Mouse (Mus musculus) lung, embryonic 15.5 days (tissue): ENCODE measurements at regions not wholly inside any gene's neighbourhood (a gene's known extent, or its start where the extent isn't known, plus 50 kb on each side); places are given as distances from the start of the nearest gene placed in this dataset.

Source experiments
- ATAC-seq: fragments of 200-750 bp; cut with Nextera tagmentation; 2 replicates; pipeline ENCODE4 v1.8.0; 2017; ENCODE audit warnings: moderate number of reproducible peaks, borderline replicate concordance; ENCODE audit not compliant: low FRiP score, low TSS enrichment; ENCODE audit errors: extremely low read depth
- H3K27ac ChIP-seq: fragments of 300-500 bp; sonication (generic); 2 replicates; pipeline ENCODE4 v1.5.1; 2015; ENCODE audit warnings: moderate library complexity, mild to moderate bottlenecking, inconsistent platforms
- H3K27me3 ChIP-seq: fragments of 300-500 bp; sonication (generic); 2 replicates; pipeline ENCODE4 v1.6.1; 2015; ENCODE audit warnings: inconsistent platforms
- H3K36me3 ChIP-seq: fragments of 300-500 bp; sonication (generic); 2 replicates; pipeline ENCODE4 v1.6.1; 2015; ENCODE audit warnings: inconsistent platforms
- H3K4me1 ChIP-seq: fragments of 300-500 bp; sonication (generic); 2 replicates; pipeline ENCODE4 v1.6.1; 2015; ENCODE audit warnings: inconsistent platforms
- H3K4me2 ChIP-seq: fragments of 300-500 bp; sonication (generic); 2 replicates; pipeline ENCODE4 v1.6.1; 2015; ENCODE audit warnings: inconsistent platforms, mild to moderate bottlenecking, moderate library complexity
- H3K4me3 ChIP-seq: fragments of 300-500 bp; sonication (generic); 2 replicates; pipeline ENCODE4 v1.5.1; 2015; ENCODE audit warnings: mild to moderate bottlenecking, inconsistent platforms
- H3K9ac ChIP-seq: fragments of 300-500 bp; sonication (generic); 2 replicates; pipeline ENCODE4 v1.6.1; 2015; ENCODE audit warnings: inconsistent platforms
- H3K9me3 ChIP-seq: fragments of 300-500 bp; sonication (generic); 2 replicates; pipeline ENCODE4 v1.6.1; 2016; ENCODE audit warnings: inconsistent platforms
- WGBS: fragments of 180-500 bp; shearing (Covaris S2); methylation state at CpG from one replicate; pipeline ENCODE4 v1.1.7; 2015; 5-methylcytosine and 5-hydroxymethylcytosine counted together

GRCm38 (mm10) chr10:21672171-21672570 lies 79.2 kb downstream of the 1700020N01Rik start:
- no peak overlapping the region for H3K4me2 ChIP-seq
- H3K4me1 ChIP-seq: peaks cover 3% of the 10 kb centered on the region; the same call in 1 of the 2 replicates
- no peaks in the 10 kb centered on the region for H3K9me3 ChIP-seq
- 70% methylated on average over 4 of the region's 4 CpGs for WGBS
- H3K36me3 ChIP-seq: no peaks in the 10 kb centered on the region
- H3K27ac ChIP-seq: no peak overlapping the region
- no peak overlapping the region for H3K9ac ChIP-seq
- H3K4me3 ChIP-seq: no peak overlapping the region
- H3K27me3 ChIP-seq: no peaks in the 10 kb centered on the region
- ATAC-seq: no peak

GRCm38 (mm10) chr10:21672666-21673065 lies 79.7 kb downstream of the 1700020N01Rik start:
- Histone ChIP-seq H3K9me3 (no peaks in the 10 kb centered on the region), H3K9ac (no peak overlapping the region), H3K36me3 (no peaks in the 10 kb centered on the region), H3K4me2 (no peak overlapping the region), H3K27me3 (no peaks in the 10 kb centered on the region), H3K4me3 (no peak overlapping the region), H3K4me1 (peaks cover 3% of the 10 kb centered on the region; the same call in 1 of the 2 replicates), H3K27ac (no peak overlapping the region)
- no peak for ATAC-seq
- 76% methylated on average over 5 of the region's 5 CpGs for WGBS

- H3K4me1 ChIP-seq: peaks cover 3% of the 10 kb centered on the region; the same call in 1 of the 2 replicates
- WGBS: 78% methylated on average over 1 of the region's 1 CpGs
- no peaks in the 10 kb centered on the region for H3K36me3 ChIP-seq
- H3K27ac ChIP-seq: no peak overlapping the region
- no peak overlapping the region for H3K4me3 ChIP-seq
- H3K27me3 ChIP-seq: no peaks in the 10 kb centered on the region
- ATAC-seq: no peak
- no peaks in the 10 kb centered on the region for H3K9me3 ChIP-seq
- no peak overlapping the region for H3K4me2 ChIP-seq
- H3K9ac ChIP-seq: no peak overlapping the region
Observed at GRCm38 (mm10) chr10:21673831-21674230, 80.9 kb downstream of the 1700020N01Rik start.

- no peak overlapping the region for H3K4me3 ChIP-seq
- ATAC-seq: no peak
- H3K27me3 ChIP-seq: no peaks in the 10 kb centered on the region
- no peaks in the 10 kb centered on the region for H3K9me3 ChIP-seq
- H3K4me2 ChIP-seq: no peak overlapping the region
- H3K36me3 ChIP-seq: no peaks in the 10 kb centered on the region
- H3K9ac ChIP-seq: no peak overlapping the region
- WGBS: 89% methylated on average over 14 of the region's 14 CpGs
- H3K27ac ChIP-seq: no peak overlapping the region
- H3K4me1 ChIP-seq: no peaks in the 10 kb centered on the region
Observed at GRCm38 (mm10) chr10:21675786-21676185, 82.8 kb downstream of the 1700020N01Rik start.

GRCm38 (mm10) chr10:21677911-21678310 lies 85.0 kb downstream of the 1700020N01Rik start:
- Histone ChIP-seq H3K9ac (no peak overlapping the region), H3K27ac (no peak overlapping the region), H3K4me2 (no peak overlapping the region), H3K27me3 (no peaks in the 10 kb centered on the region), H3K9me3 (no peaks in the 10 kb centered on the region), H3K4me3 (no peak overlapping the region), H3K4me1 (no peaks in the 10 kb centered on the region), H3K36me3 (no peaks in the 10 kb centered on the region)
- no peak for ATAC-seq
- WGBS: 85% methylated on average over 9 of the region's 9 CpGs

- no peak overlapping the region for H3K4me2 ChIP-seq
- no peaks in the 10 kb centered on the region for H3K27me3 ChIP-seq
- no peaks in the 10 kb centered on the region for H3K4me1 ChIP-seq
- H3K4me3 ChIP-seq: no peak overlapping the region
- H3K36me3 ChIP-seq: no peaks in the 10 kb centered on the region
- no peaks in the 10 kb centered on the region for H3K9me3 ChIP-seq
- WGBS: 79% methylated on average over 6 of the region's 6 CpGs
- H3K9ac ChIP-seq: no peak overlapping the region
- ATAC-seq: no peak
- peak overlapping the region; percentile 29; the same call in 1 of the 2 replicates for H3K27ac ChIP-seq
Observed at GRCm38 (mm10) chr10:21678372-21678771, 85.4 kb downstream of the 1700020N01Rik start.

GRCm38 (mm10) chr10:21678811-21679451 lies 86.0 kb downstream of the 1700020N01Rik start:
- Histone ChIP-seq H3K9ac (no peak overlapping the region), H3K4me1 (no peaks in the 10 kb centered on the region), H3K9me3 (no peaks in the 10 kb centered on the region), H3K27me3 (no peaks in the 10 kb centered on the region), H3K4me3 (no peak overlapping the region), H3K4me2 (no peak overlapping the region), H3K27ac (peak overlapping the region; percentile 29), H3K36me3 (no peaks in the 10 kb centered on the region)
- no peak for ATAC-seq
- 44% methylated on average over 10 of the region's 10 CpGs for WGBS

- WGBS: 45% methylated on average over 4 of the region's 4 CpGs
- ATAC-seq: no peak
Observed at GRCm38 (mm10) chr10:21680789-21681188, 87.8 kb downstream of the 1700020N01Rik start.

GRCm38 (mm10) chr10:21684286-21685013 lies 91.5 kb downstream of the 1700020N01Rik start:
- Histone ChIP-seq H3K9me3 (no peaks in the 10 kb centered on the region), H3K27me3 (no peaks in the 10 kb centered on the region), H3K4me1 (peaks cover 19% of the 10 kb centered on the region), H3K4me3 (no peak overlapping the region), H3K4me2 (no peak overlapping the region), H3K9ac (no peak overlapping the region), H3K27ac (no peak overlapping the region), H3K36me3 (no peaks in the 10 kb centered on the region)
- 52% methylated on average over 9 of the region's 9 CpGs for WGBS
- ATAC-seq: no peak

More at GRCm38 (mm10) chr10:21680789-21681188, 87.8 kb downstream of the 1700020N01Rik start:
- Histone ChIP-seq H3K4me2 (no peak overlapping the region), H3K9ac (no peak overlapping the region), H3K27ac (no peak overlapping the region), H3K27me3 (no peaks in the 10 kb centered on the region), H3K4me3 (no peak overlapping the region), H3K9me3 (no peaks in the 10 kb centered on the region), H3K36me3 (no peaks in the 10 kb centered on the region), H3K4me1 (peaks cover 13% of the 10 kb centered on the region)

GRCm38 (mm10) chr10:21685122-21685798 lies 92.3 kb downstream of the 1700020N01Rik start:
- Histone ChIP-seq H3K27me3 (no peaks in the 10 kb centered on the region), H3K4me2 (no peak overlapping the region), H3K9ac (0 out of 2 replicates have a peak overlapping the region, but pooled peaks have one; percentile 13), H3K4me3 (no peak overlapping the region), H3K27ac (0 out of 2 replicates have a peak overlapping the region, but pooled peaks have one; percentile 17), H3K9me3 (no peaks in the 10 kb centered on the region), H3K4me1 (peaks cover 19% of the 10 kb centered on the region), H3K36me3 (no peaks in the 10 kb centered on the region)
- WGBS: 9% methylated on average over 9 of the region's 9 CpGs
- peak; percentile 74; the same call in 1 of the 2 replicates for ATAC-seq

GRCm38 (mm10) chr10:21686060-21686459 lies 93.1 kb downstream of the 1700020N01Rik start:
- H3K4me2 ChIP-seq: no peak overlapping the region
- peaks cover 22% of the 10 kb centered on the region for H3K4me1 ChIP-seq
- H3K27ac ChIP-seq: no peak overlapping the region
- H3K36me3 ChIP-seq: no peaks in the 10 kb centered on the region
- no peak overlapping the region for H3K9ac ChIP-seq
- ATAC-seq: no peak
- no peaks in the 10 kb centered on the region for H3K27me3 ChIP-seq
- no peaks in the 10 kb centered on the region for H3K9me3 ChIP-seq
- WGBS: 9% methylated on average over 9 of the region's 9 CpGs
- H3K4me3 ChIP-seq: no peak overlapping the region

- Histone ChIP-seq H3K4me3 (no peak overlapping the region), H3K9ac (no peak overlapping the region), H3K27ac (no peak overlapping the region), H3K36me3 (no peaks in the 10 kb centered on the region), H3K27me3 (no peaks in the 10 kb centered on the region), H3K4me2 (no peak overlapping the region), H3K9me3 (no peaks in the 10 kb centered on the region), H3K4me1 (peaks cover 22% of the 10 kb centered on the region)
- WGBS: 85% methylated on average over 7 of the region's 7 CpGs
- no peak for ATAC-seq
Observed at GRCm38 (mm10) chr10:21687484-21687883, 94.5 kb downstream of the 1700020N01Rik start.
